Mouse (Mus musculus) liver, adult 2 months (tissue): ENCODE measurements around the gene Ptar1.

ENCODE experiments used
- CTCF ChIP-seq: fragments of 200-500 bp; IDR thresholded peaks from 2 replicates; pipeline ENCODE4 v1.5.1; 2011; ENCODE audit warnings: low read depth, low read length, control low read depth
- POLR2A ChIP-seq: fragments of 200-500 bp; IDR thresholded peaks from 2 replicates; pipeline ENCODE4 v1.6.1; 2011; ENCODE audit warnings: low read length, control low read depth; ENCODE audit not compliant: insufficient read depth; ENCODE audit errors: extremely low read depth

DNA sequence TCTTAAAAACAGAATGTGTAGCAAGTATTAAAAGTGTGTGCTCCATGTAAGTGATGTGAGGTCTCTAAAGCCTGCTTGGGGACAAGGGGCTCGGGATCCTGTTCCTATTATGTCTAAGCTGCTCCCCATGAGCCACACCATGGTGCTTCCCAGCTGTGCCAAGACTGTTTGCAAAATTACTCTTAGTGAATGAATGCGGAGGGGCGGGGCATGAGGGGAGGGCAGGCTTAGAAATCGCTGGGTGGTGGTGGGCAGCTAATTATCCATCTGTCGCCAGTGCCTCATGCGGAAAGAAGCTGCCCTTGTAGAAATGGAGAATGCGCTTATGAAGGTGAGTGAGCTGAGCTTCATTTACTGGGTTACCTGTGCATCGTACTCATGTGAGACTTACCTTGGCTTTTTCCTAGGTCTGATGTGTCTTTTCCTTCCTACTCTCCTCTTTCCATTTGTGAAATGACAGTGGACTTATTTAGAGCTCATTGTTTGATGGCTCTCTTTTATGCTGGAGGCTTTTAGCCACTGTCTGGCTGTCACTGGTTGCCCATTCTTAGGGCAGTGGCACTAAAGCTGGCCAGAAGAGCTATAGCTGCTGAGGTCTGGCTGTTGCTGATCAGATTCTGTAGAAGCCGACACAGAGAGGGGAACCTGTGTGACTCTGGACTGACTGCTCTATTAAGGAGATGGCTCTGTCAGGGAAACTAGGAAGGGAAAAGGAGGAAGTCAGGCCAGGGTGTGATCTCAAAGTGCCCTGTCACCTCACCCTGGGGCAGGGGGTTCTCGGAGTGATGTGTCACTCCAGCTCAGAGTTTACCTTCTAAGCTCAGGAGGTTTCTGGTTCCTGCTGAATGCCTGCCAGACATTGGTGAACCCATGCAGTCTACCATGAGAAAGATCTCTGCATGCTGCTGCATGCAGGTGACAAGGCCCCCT is 83.5 kb downstream of the Ptar1 start:
- TF ChIP-seq CTCF (no peak), POLR2A (no peak)
